Mouse (Mus musculus) MEL (cell line): Measurements from ENCODE around the gene Gpat2. TPM values are rescaled to one million over a fixed set of nuclear protein-coding genes. Genes with fewer than 3 reads are reported as not detected.

Experiments used
- DNase-seq: peaks from one replicate; pipeline ENCODE4 v3.0.0; 2011; ENCODE audit warnings: low read depth, low spot score
- H3K27ac ChIP-seq: 2 replicates; pipeline ENCODE4 v1.5.1; 2012; ENCODE audit warnings: low read depth, mild to moderate bottlenecking, control low read depth, low read length, moderate library complexity; ENCODE audit not compliant: control insufficient read depth
- H3K27me3 ChIP-seq, 2 experiments: fragments of 150-350 bp in 1 of 2; sonication (generic) in 1 of 2; 2 replicates each; pipeline ENCODE4 v1.6.1; 2012; ENCODE audit warnings: low read length in 2 of 2, mild to moderate bottlenecking in 2 of 2, improper control_type of control experiment in 1 of 2, moderate library complexity in 1 of 2; ENCODE audit not compliant: insufficient read depth in 2 of 2, control insufficient read depth in 1 of 2
- H3K36me3 ChIP-seq, 2 experiments: 2 replicates each; pipeline ENCODE4 v1.6.1; 2012 to 2014; ENCODE audit warnings: low read length in 2 of 2, improper control_type of control experiment in 1 of 2, inconsistent platforms in 1 of 2, mild to moderate bottlenecking in 1 of 2; ENCODE audit not compliant: insufficient read depth in 2 of 2, control insufficient read depth in 1 of 2
- H3K4me1 ChIP-seq, 2 experiments: fragments of 150-350 bp in 1 of 2; sonication (generic) in 1 of 2; 2 replicates each; pipeline ENCODE4 v1.6.1; 2012; ENCODE audit warnings: low read length in 2 of 2, improper control_type of control experiment in 1 of 2, mild to moderate bottlenecking in 1 of 2; ENCODE audit not compliant: insufficient read depth in 2 of 2, control insufficient read depth in 1 of 2
- H3K4me3 ChIP-seq, 2 experiments: fragments of 150-350 bp in 1 of 2; sonication (generic) in 1 of 2; 2 replicates each; pipeline ENCODE4 v1.5.1; 2012; ENCODE audit warnings: low read depth in 2 of 2, low read length in 2 of 2, mild to moderate bottlenecking in 2 of 2, moderate library complexity in 2 of 2, control low read depth in 1 of 2, improper control_type of control experiment in 1 of 2; ENCODE audit not compliant: control insufficient read depth in 1 of 2, insufficient read depth in 1 of 2
- H3K79me2 ChIP-seq: 2 replicates; pipeline ENCODE4 v1.6.1; 2012; ENCODE audit warnings: mild to moderate bottlenecking, low read length, moderate library complexity; ENCODE audit not compliant: control insufficient read depth, poor library complexity, insufficient read depth
- H3K9ac ChIP-seq: 2 replicates; pipeline ENCODE4 v1.6.1; 2012; ENCODE audit warnings: low read depth, mild to moderate bottlenecking, control low read depth, low read length, moderate library complexity; ENCODE audit not compliant: control insufficient read depth, poor library complexity, severe bottlenecking
- H3K9me3 ChIP-seq: fragments of 150-350 bp; sonication (generic); replicated peaks from 2 replicates; pipeline ENCODE4 v1.6.1; 2012; ENCODE audit warnings: mild to moderate bottlenecking, low read length, improper control_type of control experiment, moderate library complexity; ENCODE audit not compliant: insufficient read depth
- CHD1 ChIP-seq: IDR thresholded peaks from 2 replicates; pipeline ENCODE4 v1.6.1; 2012; ENCODE audit warnings: low read depth, mild to moderate bottlenecking, inconsistent platforms, low read length, improper control_type of control experiment
- CHD2 ChIP-seq: IDR thresholded peaks from 2 replicates; pipeline ENCODE4 v1.6.1; 2011; ENCODE audit warnings: low read length, improper control_type of control experiment
- CTCF ChIP-seq, 3 experiments: IDR thresholded peaks in 2 of 3; conservative IDR thresholded peaks in 1 of 3; 2 replicates each; pipeline ENCODE4 v1.5.1; 2011 to 2012; ENCODE audit warnings: low read length in 3 of 3, low read depth in 2 of 3, mild to moderate bottlenecking in 2 of 3, improper control_type of control experiment in 1 of 3, inconsistent platforms in 1 of 3, mixed read lengths in 1 of 3, moderate library complexity in 1 of 3; ENCODE audit not compliant: control insufficient read depth in 1 of 3, insufficient read depth in 1 of 3, poor library complexity in 1 of 3, severe bottlenecking in 1 of 3
- EP300 ChIP-seq, 2 experiments: IDR thresholded peaks; 2 replicates each; pipeline ENCODE4 v1.6.1; 2011; ENCODE audit warnings: improper control_type of control experiment in 2 of 2, low read length in 2 of 2, low read depth in 1 of 2, mild to moderate bottlenecking in 1 of 2
- GATA1 ChIP-seq: IDR thresholded peaks from 2 replicates; pipeline ENCODE4 v1.6.1; 2011; ENCODE audit warnings: low read depth, low read length, improper control_type of control experiment
- HCFC1 ChIP-seq: IDR thresholded peaks from 2 replicates; pipeline ENCODE4 v1.6.1; 2012; ENCODE audit warnings: low read depth, mild to moderate bottlenecking, inconsistent platforms, low read length, improper control_type of control experiment, moderate library complexity
- MAX ChIP-seq: IDR thresholded peaks from 2 replicates; pipeline ENCODE4 v1.6.1; 2011; ENCODE audit warnings: low read length, improper control_type of control experiment
- MAZ ChIP-seq: IDR thresholded peaks from 2 replicates; pipeline ENCODE4 v1.6.1; 2012; ENCODE audit warnings: low read depth, mild to moderate bottlenecking, inconsistent platforms, low read length, improper control_type of control experiment
- MXI1 ChIP-seq: IDR thresholded peaks from 2 replicates; pipeline ENCODE4 v1.6.1; 2011; ENCODE audit warnings: mild to moderate bottlenecking, low read depth, low read length, improper control_type of control experiment
- SIN3A ChIP-seq: IDR thresholded peaks from 2 replicates; pipeline ENCODE4 v1.6.1; 2012; ENCODE audit warnings: low read length, improper control_type of control experiment, inconsistent platforms
- SMC3 ChIP-seq: IDR thresholded peaks from 2 replicates; pipeline ENCODE4 v1.6.1; 2011; ENCODE audit warnings: low read depth, low read length, improper control_type of control experiment
- TBP ChIP-seq: IDR thresholded peaks from 2 replicates; pipeline ENCODE4 v1.8.0; 2011; ENCODE audit warnings: low read depth, low read length, improper control_type of control experiment
- USF2 ChIP-seq, 2 experiments: IDR thresholded peaks; 2 replicates each; pipeline ENCODE4 v1.6.1; 2011 to 2012; ENCODE audit warnings: improper control_type of control experiment in 2 of 2, low read length in 2 of 2, borderline replicate concordance in 1 of 2, inconsistent platforms in 1 of 2, low read depth in 1 of 2, mild to moderate bottlenecking in 1 of 2; ENCODE audit not compliant: insufficient read depth in 1 of 2
- polyA plus RNA-seq, 2 experiments: library from polyadenylated mRNA; stranded (reverse) in 1 of 2; unstranded in 1 of 2; fragments of >175 nt in 1 of 2; fragments of >200 nt in 1 of 2; gene quantifications; 2 replicates each; pipeline versions ENCODE4 v1.2.1 to v1.2.4; 2012; ENCODE audit warnings: low replicate concordance in 2 of 2, low read depth in 1 of 2; ENCODE audit not compliant: insufficient read length in 2 of 2, insufficient read depth in 1 of 2, missing spikeins in 1 of 2
- total RNA-seq: library from RNA; depleted of rRNA; stranded (reverse); fragments of 300-350 nt; gene quantifications from 2 replicates; pipeline ENCODE4 v1.2.3, GENCODE M21; 2012; rRNA removed

Gene Gpat2
- total RNA-seq = not detected in 2 replicates
- polyA plus RNA-seq = under 1 TPM in 1 of 2 experiments, not detected in 1; 0.07 TPM

DNA sequence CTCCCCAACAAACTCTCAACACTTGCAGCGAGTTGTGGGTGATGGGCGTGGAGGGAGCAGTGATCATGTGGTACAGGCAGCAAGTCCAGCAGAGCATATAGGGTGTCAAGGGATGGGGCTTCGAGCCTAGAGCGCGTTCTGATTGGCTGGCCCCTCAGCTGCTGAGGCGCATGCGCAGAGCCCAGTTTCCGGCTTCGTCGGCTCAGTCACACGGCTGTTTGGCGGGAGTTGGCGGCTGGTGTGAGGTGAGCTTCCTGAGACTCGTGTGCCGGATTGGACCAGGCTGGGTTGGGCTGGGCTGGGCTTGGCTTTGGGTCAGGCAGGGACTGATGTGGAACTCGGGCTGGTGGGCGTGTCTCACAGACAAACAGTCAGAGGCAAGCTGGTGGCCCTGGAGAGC is at the start of gene Gpat2:
Gene Gpat2 (plus strand): TSS at position 223 of the 400 bp plus-strand sequence.
- no peak for TF ChIP-seq TBP
- no peak within 1 kb of the TSS for H3K4me3 ChIP-seq

DNA sequence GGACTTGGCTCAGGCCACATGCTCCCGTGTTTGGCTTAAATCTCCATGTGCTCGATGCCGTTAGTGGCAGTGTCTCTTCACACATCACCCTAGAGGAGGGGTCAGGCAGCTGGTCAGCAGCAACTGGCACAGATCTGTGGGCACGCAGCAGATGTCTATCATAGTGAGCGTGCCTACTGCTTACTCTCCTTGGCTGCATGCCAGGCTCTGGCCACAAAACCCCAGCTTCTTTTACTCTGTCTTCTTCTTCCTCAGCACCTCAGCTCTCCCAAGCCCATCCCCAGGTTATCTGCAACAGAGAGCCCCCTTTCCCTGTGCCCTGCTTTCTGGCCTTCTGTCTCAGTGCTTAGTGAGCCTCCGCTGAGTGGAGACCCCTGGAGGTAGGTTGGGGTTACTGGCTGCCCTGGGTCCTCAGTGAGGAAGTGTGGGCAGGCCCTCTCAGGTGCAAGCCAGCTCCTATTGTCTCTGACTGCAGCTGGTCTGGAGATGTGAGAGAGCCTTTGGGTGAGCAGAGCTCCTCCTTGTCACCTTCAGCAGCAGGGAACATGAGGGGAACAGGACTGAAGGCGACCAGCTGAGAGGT is 49.1 kb upstream of the Gpat2 start:
- Histone ChIP-seq H3K4me1 (no peaks in the 10 kb centered on the region), H3K27ac (no peak overlapping the region), H3K27me3 (peaks cover 0 to 1% of the 10 kb centered on the region in 2 experiments; a peak in 1 of 4 replicates), H3K4me3 (no peak overlapping the region), H3K9me3 (no peaks in the 10 kb centered on the region), H3K36me3 (no peaks in the 10 kb centered on the region), H3K79me2 (no peaks in the 10 kb centered on the region), H3K9ac (no peak overlapping the region)
- TF ChIP-seq CHD1 (no peak), SMC3 (peak; percentile 35), CTCF (IDR thresholded peaks at IDR 0.05 in 2 of 3, conservative IDR thresholded peaks at IDR 0.05 in 1 of 3; ENCODE audit: control insufficient read depth in 1 of 3, insufficient read depth in 1 of 3, low read depth in 2 of 3, low read length in 3 of 3, poor library complexity in 1 of 3, severe bottlenecking in 1 of 3) (peak; percentile 39 to 63 (median 43))
- DNase-seq = peak; percentile 34

More for the DNA sequence above, at the start of gene Gpat2:
- Histone ChIP-seq H3K36me3 (no peaks in the 10 kb centered on the region), H3K9ac (no peak within 1 kb of the TSS), H3K79me2 (no peaks in the 10 kb centered on the region), H3K27me3 (no peaks in the 10 kb centered on the region), H3K27ac (no peak within 1 kb of the TSS), H3K4me1 (no peaks in the 10 kb centered on the region), H3K9me3 (no peaks in the 10 kb centered on the region)
- DNase-seq = no peak

DNA sequence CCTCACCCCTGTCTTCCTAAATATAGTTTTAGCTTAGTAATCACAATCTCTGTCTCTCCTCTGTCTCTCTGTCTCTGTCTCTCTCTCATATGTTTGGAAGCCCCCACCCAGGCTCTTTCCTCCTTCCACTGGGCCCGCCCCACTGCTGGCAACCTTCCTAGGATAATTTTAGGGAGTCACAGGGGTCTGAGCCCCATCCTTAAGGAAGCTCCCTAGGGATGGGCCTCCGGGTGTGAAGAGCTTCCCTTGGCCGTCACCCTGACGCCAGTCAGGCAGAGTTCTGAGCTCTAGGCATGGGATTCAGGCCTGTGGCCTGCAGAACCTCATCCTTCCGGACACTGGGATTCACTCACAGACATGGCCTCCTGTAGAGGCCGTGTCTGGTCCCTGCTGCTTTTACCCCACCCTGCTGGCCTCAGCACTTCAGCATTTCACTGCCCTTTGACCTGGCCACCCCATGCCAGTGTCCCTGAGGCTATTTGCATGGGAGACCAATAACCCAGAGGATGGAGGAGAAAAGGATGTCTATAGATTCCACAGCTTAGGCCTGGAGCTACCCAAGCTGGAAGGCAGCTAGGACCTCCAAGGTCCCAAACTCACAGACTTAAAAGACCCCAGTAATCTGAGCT is 48.5 kb upstream of the Gpat2 start:
- Histone ChIP-seq H3K27ac (no peak overlapping the region), H3K36me3 (no peaks in the 10 kb centered on the region), H3K27me3 (peaks cover 0 to 1% of the 10 kb centered on the region in 2 experiments; a peak in 1 of 4 replicates), H3K9ac (no peak overlapping the region), H3K4me1 (no peaks in the 10 kb centered on the region), H3K79me2 (no peaks in the 10 kb centered on the region), H3K9me3 (no peaks in the 10 kb centered on the region), H3K4me3 (no peak overlapping the region)
- no peak for DNase-seq
- TF ChIP-seq CHD1 (no peak), CHD2 (no peak), MAX (no peak), SMC3 (no peak), HCFC1 (no peak), SIN3A (no peak), GATA1 (no peak), MXI1 (no peak), USF2 (IDR thresholded peaks at IDR 0.05; ENCODE audit: borderline replicate concordance in 1 of 2, insufficient read depth in 1 of 2, low read depth in 1 of 2, low read length in 2 of 2) (no peak), MAZ (no peak), EP300 (IDR thresholded peaks at IDR 0.05; ENCODE audit: low read depth in 1 of 2, low read length in 2 of 2) (no peak)
